Mouse (Mus musculus): ENCODE measurements around the gene Fastk. TPM values are rescaled to one million over a fixed set of nuclear protein-coding genes. Genes with fewer than 3 reads are reported as not detected.

Fastk gene
- polyA plus RNA-seq, 1 experiment from 2014 or later: 91.5 TPM

- no peak overlapping the region for H3K27ac ChIP-seq (ENCODE audit: low read depth)
- no peak for ATAC-seq (ENCODE audit: insufficient read depth)
- 76% methylated on average over 12 of the region's 12 CpGs for WGBS
Observed at GRCm38 (mm10) chr5:24443927-24444326, 1.2 kb downstream of the Fastk start.

GRCm38 (mm10) chr5:24443204-24443603, 1.9 kb downstream of the Fastk start:
- Histone ChIP-seq H3K4me1 (ENCODE audit: insufficient read depth) (peaks cover 14% of the 10 kb centered on the region; the same call in 1 of the 2 replicates), H3K27me3 (ENCODE audit: insufficient read depth, low read length) (no peaks in the 10 kb centered on the region), H3K4me2 (no peak overlapping the region; the same call in 1 of the 2 replicates), H3K27ac (ENCODE audit: low read depth) (no peak overlapping the region), H3K9ac (no peak overlapping the region), H3K9me3 (ENCODE audit: low read depth, low read length) (no peaks in the 10 kb centered on the region), H3K36me3 (ENCODE audit: insufficient read depth) (peaks cover 51% of the 10 kb centered on the region), H3K4me3 (ENCODE audit: low read depth, low read length) (no peak overlapping the region; the same call in 1 of the 2 replicates)
- no peak for ATAC-seq (ENCODE audit: insufficient read depth)
- DNase-seq: no peak
- no peak for TF ChIP-seq CTCF (IDR thresholded peaks at IDR 0.05; ENCODE audit: low read depth)
- whole genome bisulfite sequencing: 90% methylated on average over 7 of the region's 7 CpGs

More at GRCm38 (mm10) chr5:24443927-24444326, 1.2 kb downstream of the Fastk start:
- Histone ChIP-seq H3K4me2 (peak overlapping the region; percentile 98), H3K27me3 (ENCODE audit: insufficient read depth, low read length) (no peaks in the 10 kb centered on the region), H3K4me1 (ENCODE audit: insufficient read depth) (peaks cover 14% of the 10 kb centered on the region; the same call in 1 of the 2 replicates), H3K9ac (peak overlapping the region; percentile 89), H3K36me3 (ENCODE audit: insufficient read depth) (peaks cover 45% of the 10 kb centered on the region), H3K4me3 (ENCODE audit: low read depth, low read length) (peak overlapping the region; percentile 86), H3K9me3 (ENCODE audit: low read depth, low read length) (no peaks in the 10 kb centered on the region)
- no peak for TF ChIP-seq CTCF (IDR thresholded peaks at IDR 0.05; ENCODE audit: low read depth)
- DNase-seq: no peak

- no peaks in the 10 kb centered on the region for H3K9me3 ChIP-seq (ENCODE audit: low read depth, low read length)
Observed at GRCm38 (mm10) chr5:24442029-24442428, 3.1 kb downstream of the Fastk start.

GRCm38 (mm10) chr5:24441187-24441586, 3.9 kb downstream of the Fastk start:
- H3K9ac ChIP-seq: no peak overlapping the region
- WGBS: 90% methylated on average over 8 of the region's 8 CpGs
- peaks cover 65% of the 10 kb centered on the region for H3K36me3 ChIP-seq (ENCODE audit: insufficient read depth)
- no peak overlapping the region for H3K27ac ChIP-seq (ENCODE audit: low read depth)
- H3K9me3 ChIP-seq (ENCODE audit: low read depth, low read length): no peaks in the 10 kb centered on the region
- no peak overlapping the region for H3K4me2 ChIP-seq
- H3K27me3 ChIP-seq (ENCODE audit: insufficient read depth, low read length): no peaks in the 10 kb centered on the region
- H3K4me3 ChIP-seq (ENCODE audit: low read depth, low read length): no peak overlapping the region
- ATAC-seq (ENCODE audit: insufficient read depth) (no peak), DNase-seq (no peak)
- no peak for TF ChIP-seq CTCF (IDR thresholded peaks at IDR 0.05; ENCODE audit: low read depth)
- peaks cover 14% of the 10 kb centered on the region; the same call in 1 of the 2 replicates for H3K4me1 ChIP-seq (ENCODE audit: insufficient read depth)

More at GRCm38 (mm10) chr5:24442029-24442428, 3.1 kb downstream of the Fastk start:
- no peak for DNase-seq
- H3K27ac ChIP-seq (ENCODE audit: low read depth): no peak overlapping the region
- no peak overlapping the region for H3K4me3 ChIP-seq (ENCODE audit: low read depth, low read length)
- 83% methylated on average over 9 of the region's 9 CpGs for WGBS
- H3K27me3 ChIP-seq (ENCODE audit: insufficient read depth, low read length): no peaks in the 10 kb centered on the region
- no peak for ATAC-seq (ENCODE audit: insufficient read depth)
- peaks cover 14% of the 10 kb centered on the region; the same call in 1 of the 2 replicates for H3K4me1 ChIP-seq (ENCODE audit: insufficient read depth)
- TF ChIP-seq CTCF (IDR thresholded peaks at IDR 0.05; ENCODE audit: low read depth): no peak
- no peak overlapping the region for H3K4me2 ChIP-seq
- no peak overlapping the region for H3K9ac ChIP-seq
- peaks cover 57% of the 10 kb centered on the region for H3K36me3 ChIP-seq (ENCODE audit: insufficient read depth)

GRCm38 (mm10) chr5:24433993-24434392, 11.1 kb downstream of the Fastk start:
- no peak overlapping the region for H3K4me2 ChIP-seq
- no peaks in the 10 kb centered on the region for H3K9me3 ChIP-seq (ENCODE audit: low read depth, low read length)
- 86% methylated on average over 8 of the region's 8 CpGs for WGBS
- no peak for ATAC-seq (ENCODE audit: insufficient read depth)
- no peaks in the 10 kb centered on the region for H3K27me3 ChIP-seq (ENCODE audit: insufficient read depth, low read length)
- no peak overlapping the region for H3K4me3 ChIP-seq (ENCODE audit: low read depth, low read length)
- H3K27ac ChIP-seq (ENCODE audit: low read depth): no peak overlapping the region
- no peak for TF ChIP-seq CTCF (IDR thresholded peaks at IDR 0.05; ENCODE audit: low read depth)
- H3K4me1 ChIP-seq (ENCODE audit: insufficient read depth): no peaks in the 10 kb centered on the region
- no peak for DNase-seq
- peaks cover 90% of the 10 kb centered on the region for H3K36me3 ChIP-seq (ENCODE audit: insufficient read depth)
- no peak overlapping the region for H3K9ac ChIP-seq

- peak overlapping the region; percentile 67; the same call in 1 of the 2 replicates for H3K27ac ChIP-seq (ENCODE audit: low read depth)
- H3K4me3 ChIP-seq (ENCODE audit: low read depth, low read length): peak overlapping the region; percentile 20
Observed at GRCm38 (mm10) chr5:24428596-24428995, 16.5 kb downstream of the Fastk start.

GRCm38 (mm10) chr5:24427981-24428402, 17.1 kb downstream of the Fastk start:
- peak overlapping the region; percentile 67 for H3K27ac ChIP-seq (ENCODE audit: low read depth)
- no peak for TF ChIP-seq CTCF (IDR thresholded peaks at IDR 0.05; ENCODE audit: low read depth)
- DNase-seq (peak; percentile 66), ATAC-seq (ENCODE audit: insufficient read depth) (no peak)
- no peak overlapping the region for H3K9ac ChIP-seq
- H3K4me1 ChIP-seq (ENCODE audit: insufficient read depth): peaks cover 22% of the 10 kb centered on the region
- H3K4me3 ChIP-seq (ENCODE audit: low read depth, low read length): peak overlapping the region; percentile 20
- peak overlapping the region; percentile 84 for H3K4me2 ChIP-seq
- no peaks in the 10 kb centered on the region for H3K9me3 ChIP-seq (ENCODE audit: low read depth, low read length)
- H3K36me3 ChIP-seq (ENCODE audit: insufficient read depth): peaks cover 38% of the 10 kb centered on the region
- no peaks in the 10 kb centered on the region for H3K27me3 ChIP-seq (ENCODE audit: insufficient read depth, low read length)
- 14% methylated on average over 15 of the region's 15 CpGs for WGBS

More at GRCm38 (mm10) chr5:24428596-24428995, 16.5 kb downstream of the Fastk start:
- H3K9ac ChIP-seq: no peak overlapping the region
- peak overlapping the region; percentile 84 for H3K4me2 ChIP-seq
- no peaks in the 10 kb centered on the region for H3K9me3 ChIP-seq (ENCODE audit: low read depth, low read length)
- no peak for ATAC-seq (ENCODE audit: insufficient read depth)
- 20% methylated on average over 9 of the region's 9 CpGs for WGBS
- peak; percentile 19; the same call in 1 of the 2 replicates for TF ChIP-seq CTCF (IDR thresholded peaks at IDR 0.05; ENCODE audit: low read depth)
- H3K4me1 ChIP-seq (ENCODE audit: insufficient read depth): peaks cover 22% of the 10 kb centered on the region
- H3K36me3 ChIP-seq (ENCODE audit: insufficient read depth): peaks cover 43% of the 10 kb centered on the region
- no peak for DNase-seq
- H3K27me3 ChIP-seq (ENCODE audit: insufficient read depth, low read length): no peaks in the 10 kb centered on the region

Measured in lung, embryonic 14.5 days (tissue).